Mouse (Mus musculus) thymus, adult 2 months (tissue): ENCODE measurements at regions not wholly inside any gene's neighbourhood (a gene's known extent, or its start where the extent isn't known, plus 50 kb on each side); places are given as distances from the start of the nearest gene placed in this dataset.

Experiments used
- CTCF ChIP-seq: fragments of 200-500 bp; IDR thresholded peaks from 2 replicates; pipeline ENCODE4 v1.5.1; 2012; ENCODE audit warnings: mild to moderate bottlenecking, control low read depth, low read length, moderate library complexity, borderline replicate concordance; ENCODE audit not compliant: control insufficient read depth, poor library complexity, insufficient read depth; ENCODE audit errors: extremely low read depth
- POLR2A ChIP-seq: fragments of 200-500 bp; IDR thresholded peaks from 2 replicates; pipeline ENCODE4 v1.6.1; 2012; ENCODE audit warnings: mild to moderate bottlenecking, low read length, control low read depth, moderate library complexity; ENCODE audit not compliant: control insufficient read depth, poor library complexity, insufficient read depth; ENCODE audit errors: extremely low read depth

DNA sequence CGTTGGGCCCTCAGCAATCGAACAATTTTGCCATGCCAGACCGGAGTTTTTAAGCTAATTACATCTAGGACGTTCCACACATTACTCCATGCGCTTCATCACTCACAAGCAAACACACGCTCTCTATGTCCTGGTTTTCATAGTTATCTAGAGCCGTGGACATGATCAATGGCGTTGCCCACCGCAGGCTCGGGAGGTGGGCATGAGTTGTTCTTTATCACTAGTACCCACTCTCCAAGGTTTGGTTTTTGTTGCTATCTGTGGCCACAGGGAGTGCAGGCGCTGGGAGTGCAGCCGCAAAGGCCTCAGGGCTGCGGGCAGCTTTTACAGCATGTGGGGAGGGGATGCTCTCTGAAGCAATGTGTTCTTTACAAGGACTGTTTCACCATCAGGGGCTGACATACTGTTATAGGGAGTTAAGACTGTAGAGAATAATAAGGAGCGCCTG lies 226.8 kb downstream of the Ankrd50 start:
- TF ChIP-seq CTCF (no peak), POLR2A (no peak)
